Mouse (Mus musculus) kidney, adult 2 months (tissue): ENCODE measurements around the gene Pdgfra. TPM values are rescaled to one million over a fixed set of nuclear protein-coding genes. Genes with fewer than 3 reads are reported as not detected.

Experiments used
- DNase-seq: peaks from one replicate; pipeline ENCODE4 v3.0.0; 2021
- H3K27ac ChIP-seq: fragments of 200-500 bp; 2 replicates; pipeline ENCODE4 v1.5.1; 2012; ENCODE audit warnings: low read depth, low read length, control low read depth, inconsistent platforms; ENCODE audit not compliant: insufficient read depth
- H3K27me3 ChIP-seq: fragments of 200-500 bp; replicated peaks from 2 replicates; pipeline ENCODE4 v1.6.1; 2012; ENCODE audit warnings: mild to moderate bottlenecking, moderate library complexity, low read length, inconsistent platforms; ENCODE audit not compliant: control insufficient read depth, insufficient read depth
- H3K36me3 ChIP-seq: fragments of 200-500 bp; 2 replicates; pipeline ENCODE4 v1.6.1; 2012; ENCODE audit warnings: mild to moderate bottlenecking, moderate library complexity, low read length, inconsistent platforms; ENCODE audit not compliant: control insufficient read depth, insufficient read depth
- H3K4me1 ChIP-seq: fragments of 200-500 bp; 2 replicates; pipeline ENCODE4 v1.6.1; 2011; ENCODE audit warnings: low read length; ENCODE audit not compliant: control insufficient read depth, insufficient read depth
- H3K4me3 ChIP-seq: fragments of 200-500 bp; 2 replicates; pipeline ENCODE4 v1.5.1; 2011; ENCODE audit warnings: mild to moderate bottlenecking, low read depth, low read length, control low read depth; ENCODE audit not compliant: insufficient read depth
- CTCF ChIP-seq: fragments of 200-500 bp; conservative IDR thresholded peaks from 2 replicates; pipeline ENCODE4 v1.5.1; 2011; ENCODE audit warnings: low read depth, mild to moderate bottlenecking, control low read depth, low read length, moderate library complexity, mixed read lengths; ENCODE audit not compliant: insufficient read depth, insufficient read length
- POLR2A ChIP-seq: fragments of 200-500 bp; IDR thresholded peaks from one replicate; pipeline ENCODE4 v1.6.1; 2011; ENCODE audit warnings: low read depth, low read length, control low read depth
- WGBS: fragments of 180-500 bp; shearing (Covaris S2); methylation state at CpG from one replicate; pipeline ENCODE4 v1.1.7; 2018; 5-methylcytosine and 5-hydroxymethylcytosine counted together
- polyA plus RNA-seq: library from polyadenylated mRNA; depleted of rRNA; stranded (reverse); fragments of >200 nt; gene quantifications from 2 replicates; pipeline ENCODE4 v1.2.3, GENCODE M21; 2012

Pdgfra gene
- polyA plus RNA-seq, 1 experiment = 26.0 TPM

- H3K27me3 ChIP-seq = peaks cover 12% of the 10 kb centered on the region
- H3K36me3 ChIP-seq = no peaks in the 10 kb centered on the region
- no peak for DNase-seq
- TF ChIP-seq CTCF (no peak), POLR2A (no peak)
- H3K27ac ChIP-seq = no peak overlapping the region
- H3K4me3 ChIP-seq = no peak overlapping the region
- WGBS = 9% methylated on average over 23 of the region's 23 CpGs
- H3K4me1 ChIP-seq = no peaks in the 10 kb centered on the region
Measured at GRCm38 (mm10) chr5:75150341-75150981, 1.6 kb upstream of the Pdgfra start.

DNA sequence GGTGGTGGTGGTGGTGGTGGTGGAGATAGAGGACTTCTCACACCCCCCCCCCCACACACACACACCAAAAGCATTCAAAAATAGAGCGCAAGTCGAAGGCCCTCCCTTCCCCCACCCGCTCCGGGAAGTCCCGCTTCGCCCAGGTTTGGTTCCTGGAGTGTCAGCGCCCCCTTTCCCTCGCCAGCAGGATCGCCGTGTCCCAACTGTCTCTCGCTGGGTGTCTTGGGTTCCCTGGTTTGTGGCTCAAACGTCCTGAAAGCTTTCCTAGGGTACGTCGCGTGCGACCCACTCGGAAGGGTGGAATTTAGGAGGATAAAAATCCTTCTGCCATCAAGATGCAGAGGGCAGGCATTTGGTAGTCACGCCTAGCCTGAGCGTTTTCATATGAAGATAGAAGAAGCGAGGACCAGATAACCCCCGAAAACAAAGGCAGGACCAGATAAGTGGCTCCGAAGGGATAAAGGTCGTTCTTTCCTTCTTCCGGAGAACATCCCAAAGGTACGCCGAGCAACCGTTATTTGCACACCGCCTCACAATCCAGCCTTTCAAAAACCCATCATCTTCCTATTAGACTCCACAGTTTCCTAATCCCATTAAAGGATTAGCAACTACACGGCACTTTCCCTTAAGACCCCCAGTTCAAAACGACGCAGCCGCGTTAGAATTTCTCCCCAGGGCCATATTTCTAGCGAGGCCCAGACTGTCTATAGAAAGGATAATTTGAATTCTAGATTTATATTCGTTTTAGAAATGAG, 769 bp upstream of the Pdgfra start:
- peak; percentile 66 for DNase-seq
- H3K27me3 ChIP-seq = peaks cover 12% of the 10 kb centered on the region

GRCm38 (mm10) chr5:75152791-75153625, 916 bp downstream of the Pdgfra start:
- Histone ChIP-seq H3K4me3 (peak overlapping the region; percentile 56), H3K36me3 (no peaks in the 10 kb centered on the region), H3K27ac (peak overlapping the region; percentile 13; the same call in 1 of the 2 replicates), H3K4me1 (no peaks in the 10 kb centered on the region; the same call in 1 of the 2 replicates), H3K27me3 (peaks cover 12% of the 10 kb centered on the region)
- DNase-seq = peak; percentile 37
- 3% methylated on average over 72 of the region's 72 CpGs for WGBS
- no peak for TF ChIP-seq POLR2A
- no peak for TF ChIP-seq CTCF

More for the DNA sequence above, 769 bp upstream of the Pdgfra start:
- 4% methylated on average over 35 of the region's 35 CpGs for WGBS
- Histone ChIP-seq H3K36me3 (no peaks in the 10 kb centered on the region), H3K27ac (peak overlapping the region; percentile 5; the same call in 1 of the 2 replicates), H3K4me3 (peak overlapping the region; percentile 7), H3K4me1 (no peaks in the 10 kb centered on the region; the same call in 1 of the 2 replicates)
- peak; percentile 54 for TF ChIP-seq CTCF
- TF ChIP-seq POLR2A = no peak

GRCm38 (mm10) chr5:75153626-75153960, 1.5 kb downstream of the Pdgfra start:
- peak overlapping the region; percentile 56 for H3K4me3 ChIP-seq
- WGBS = 2% methylated on average over 13 of the region's 13 CpGs
- no peak for TF ChIP-seq CTCF
- no peak for TF ChIP-seq POLR2A
- DNase-seq = no peak
- no peaks in the 10 kb centered on the region; the same call in 1 of the 2 replicates for H3K4me1 ChIP-seq
- peaks cover 11% of the 10 kb centered on the region for H3K27me3 ChIP-seq
- H3K36me3 ChIP-seq = no peaks in the 10 kb centered on the region
- H3K27ac ChIP-seq = peak overlapping the region; percentile 10; the same call in 1 of the 2 replicates

GRCm38 (mm10) chr5:75153961-75154620, 2.0 kb downstream of the Pdgfra start:
- Histone ChIP-seq H3K27me3 (peaks cover 10% of the 10 kb centered on the region), H3K4me1 (no peaks in the 10 kb centered on the region; the same call in 1 of the 2 replicates), H3K4me3 (peak overlapping the region; percentile 56), H3K36me3 (no peaks in the 10 kb centered on the region), H3K27ac (peak overlapping the region; percentile 43)
- DNase-seq = peak; percentile 37
- no peak for TF ChIP-seq CTCF
- TF ChIP-seq POLR2A = no peak
- 2% methylated on average over 27 of the region's 27 CpGs for WGBS

DNA sequence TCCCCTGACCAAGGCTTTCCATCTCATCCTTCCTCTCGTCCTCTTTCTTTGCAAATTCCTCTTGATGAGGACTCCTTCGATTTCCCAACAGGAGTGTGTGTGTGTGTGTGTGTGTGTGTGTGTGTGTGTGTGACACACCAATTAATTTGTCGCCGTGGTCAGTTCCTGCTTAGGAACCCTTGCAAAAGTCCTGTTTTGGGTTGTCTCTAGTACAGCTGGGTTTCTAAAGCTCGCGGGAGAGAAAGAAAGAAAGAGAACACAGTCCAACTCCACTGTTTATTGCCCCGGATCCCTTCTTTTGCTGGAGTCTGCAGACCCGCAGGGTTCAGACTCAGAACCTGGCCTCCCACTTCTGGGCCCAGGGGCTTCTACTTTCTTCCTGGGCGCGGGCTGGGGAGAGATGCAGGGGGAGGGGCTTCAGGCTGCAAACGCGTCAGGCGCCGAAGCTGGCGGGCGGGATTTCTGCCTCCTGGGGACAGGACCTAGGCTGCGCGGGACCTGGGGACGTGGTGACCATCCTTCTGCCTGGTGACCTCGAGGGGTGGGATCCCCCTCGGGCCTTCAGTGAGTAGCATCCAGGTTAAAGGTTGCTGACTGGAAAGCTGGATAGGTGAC, 2.6 kb downstream of the Pdgfra start:
- Histone ChIP-seq H3K27me3 (peaks cover 10% of the 10 kb centered on the region), H3K36me3 (no peaks in the 10 kb centered on the region), H3K4me3 (peak overlapping the region; percentile 56), H3K27ac (peak overlapping the region; percentile 43), H3K4me1 (no peaks in the 10 kb centered on the region; the same call in 1 of the 2 replicates)
- TF ChIP-seq POLR2A = no peak
- no peak for TF ChIP-seq CTCF
- 1% methylated on average over 21 of the region's 21 CpGs for WGBS
- DNase-seq = peak; percentile 43
